Mouse (Mus musculus) forebrain, embryonic 16.5 days (tissue): ENCODE results near the gene Fbln7. TPM values are rescaled to one million over a fixed set of nuclear protein-coding genes. Genes with fewer than 3 reads are reported as not detected.

Experiments used
- ATAC-seq: fragments of 200-750 bp; cut with Nextera tagmentation; 2 replicates; pipeline ENCODE4 v1.8.0; 2017; ENCODE audit warnings: mild to moderate bottlenecking, moderate library complexity
- H3K27ac ChIP-seq: fragments of 300-500 bp; sonication (generic); 2 replicates; pipeline ENCODE4 v1.5.1; 2014; ENCODE audit warnings: low read length, control low read depth
- H3K27me3 ChIP-seq: fragments of 300-500 bp; sonication (generic); replicated peaks from 2 replicates; pipeline ENCODE4 v1.6.1; 2014; ENCODE audit warnings: low read length; ENCODE audit not compliant: control insufficient read depth, insufficient read depth
- H3K36me3 ChIP-seq: fragments of 300-500 bp; sonication (generic); 2 replicates; pipeline ENCODE4 v1.6.1; 2014; ENCODE audit not compliant: control insufficient read depth, insufficient read depth
- H3K4me1 ChIP-seq: fragments of 300-500 bp; sonication (generic); replicated peaks from 2 replicates; pipeline ENCODE4 v1.6.1; 2014; ENCODE audit warnings: low read length; ENCODE audit not compliant: control insufficient read depth, insufficient read depth
- H3K4me2 ChIP-seq: fragments of 300-500 bp; sonication (generic); 2 replicates; pipeline ENCODE4 v1.6.1; 2014; ENCODE audit warnings: mild to moderate bottlenecking, low read length, control low read depth
- H3K4me3 ChIP-seq: fragments of 300-500 bp; sonication (generic); replicated peaks from 2 replicates; pipeline ENCODE4 v1.5.1; 2014; ENCODE audit warnings: mild to moderate bottlenecking, low read length, control low read depth
- H3K9ac ChIP-seq: fragments of 300-500 bp; sonication (generic); replicated peaks from 2 replicates; pipeline ENCODE4 v1.6.1; 2014; ENCODE audit warnings: low read depth, low read length, control low read depth
- H3K9me3 ChIP-seq: fragments of 300-500 bp; sonication (generic); 2 replicates; pipeline ENCODE4 v1.6.1; 2016; ENCODE audit warnings: low read length; ENCODE audit not compliant: control insufficient read depth
- WGBS: fragments of 180-500 bp; shearing (Covaris S2); extraction: QIAGEN DNeasy Blood & Tissue Kit; methylation state at CpG from one replicate; pipeline ENCODE4 v1.1.7; 2014; 5-methylcytosine and 5-hydroxymethylcytosine counted together
- polyA plus RNA-seq: library from polyadenylated mRNA; unstranded; fragments of >200 nt; fragmentation: Nextera tagmentation; extraction: Ambion mirVana; gene quantifications from 2 replicates; pipeline ENCODE4 v1.2.1, GENCODE M21; 2015

Gene Fbln7
- polyA plus RNA-seq, 1 experiment from 2014 or later = 2.4 TPM

DNA sequence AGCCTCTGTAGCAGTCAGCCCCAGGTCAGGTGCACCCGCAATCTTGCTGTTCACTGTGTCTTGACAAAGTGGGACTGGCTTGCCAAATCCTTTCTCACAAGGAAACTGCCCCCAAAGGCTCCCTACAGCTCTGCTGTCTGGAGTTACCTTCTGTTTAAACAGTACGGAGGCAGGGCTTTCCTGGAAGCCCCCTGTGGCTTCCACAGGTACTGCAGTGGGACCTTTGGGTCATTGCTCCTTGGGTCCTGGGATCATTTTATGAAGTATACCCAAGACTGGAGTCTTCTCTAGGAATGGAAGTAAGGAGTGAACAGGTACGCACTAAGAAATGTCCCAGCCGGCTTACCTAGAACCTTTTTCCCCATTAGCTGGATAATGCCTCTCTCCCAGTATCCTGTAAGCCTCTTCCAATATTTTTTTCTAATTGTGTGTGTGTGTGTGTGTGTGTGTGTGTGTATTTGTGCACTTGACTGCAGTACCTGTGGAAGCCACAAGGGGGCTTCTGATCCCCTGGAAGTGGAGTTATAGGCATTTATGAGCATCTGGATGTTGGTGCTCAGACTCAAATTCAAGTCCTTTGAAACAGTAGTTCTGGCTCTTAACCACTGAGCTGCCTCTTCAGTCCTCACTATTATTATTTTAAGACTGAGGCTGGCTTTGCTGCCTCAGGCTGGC lies 28.0 kb downstream of the Fbln7 start:
- Histone ChIP-seq H3K4me3 (no peak overlapping the region), H3K9me3 (no peaks in the 10 kb centered on the region), H3K4me1 (peaks cover 5% of the 10 kb centered on the region; the same call in 1 of the 2 replicates), H3K9ac (no peak overlapping the region), H3K36me3 (no peaks in the 10 kb centered on the region), H3K27me3 (no peaks in the 10 kb centered on the region), H3K4me2 (no peak overlapping the region), H3K27ac (no peak overlapping the region)
- WGBS = 83% methylated on average over 4 of the region's 4 CpGs
- ATAC-seq = no peak

DNA sequence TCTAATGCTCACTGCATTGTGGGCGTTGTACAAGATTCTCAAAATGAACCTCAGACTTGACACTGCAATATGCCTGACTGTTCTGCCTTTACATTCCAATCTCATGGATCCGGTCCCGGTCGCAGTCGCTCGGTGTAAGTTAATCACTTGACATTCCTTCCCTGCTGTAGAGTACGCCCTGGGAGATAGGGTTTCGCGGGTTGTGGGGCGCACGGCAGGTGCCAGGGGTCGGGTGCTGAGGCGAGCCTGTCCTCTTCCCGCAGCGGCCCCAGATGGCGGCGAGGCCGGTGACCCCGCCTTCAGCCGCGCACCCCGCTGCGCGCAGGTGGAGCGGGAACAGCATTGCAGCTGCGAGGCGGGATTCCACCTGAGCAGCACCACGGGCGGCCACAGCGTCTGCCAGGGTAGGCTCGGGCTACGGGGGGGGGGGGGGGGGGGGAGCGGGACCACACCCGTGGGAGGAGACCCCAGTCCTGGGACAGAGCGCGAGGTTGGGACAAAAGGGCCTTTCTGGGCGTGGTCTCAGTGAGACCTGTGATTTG lies 29.5 kb downstream of the Fbln7 start:
- no peak overlapping the region for H3K27ac ChIP-seq
- H3K9ac ChIP-seq = peak overlapping the region; percentile 60
- H3K4me2 ChIP-seq = peak overlapping the region; percentile 82
- peak overlapping the region; percentile 46 for H3K4me3 ChIP-seq
- no peaks in the 10 kb centered on the region for H3K27me3 ChIP-seq
- no peaks in the 10 kb centered on the region for H3K9me3 ChIP-seq
- peak; percentile 54; the same call in 1 of the 2 replicates for ATAC-seq
- peaks cover 5% of the 10 kb centered on the region; the same call in 1 of the 2 replicates for H3K4me1 ChIP-seq
- WGBS = 4% methylated on average over 33 of the region's 37 CpGs
- H3K36me3 ChIP-seq = no peaks in the 10 kb centered on the region

DNA sequence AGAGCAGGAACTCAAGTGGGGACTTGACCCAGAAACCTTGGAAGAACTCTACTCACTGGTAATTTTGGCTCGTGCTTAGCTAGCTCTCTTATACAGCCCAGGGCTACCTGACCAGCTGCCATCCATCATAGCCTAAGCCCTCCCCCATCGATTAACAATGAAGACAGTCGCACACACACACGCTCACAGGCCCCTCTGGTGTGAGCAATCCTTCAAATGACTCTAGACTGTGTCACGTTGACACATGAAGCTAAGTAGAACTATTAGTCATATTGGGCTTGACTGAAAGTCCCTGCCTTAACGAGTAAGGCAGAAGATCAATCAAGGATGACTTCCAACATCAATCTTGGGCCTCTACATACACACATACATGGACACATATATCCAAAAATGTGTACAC lies 40.1 kb downstream of the Fbln7 start:
- no peaks in the 10 kb centered on the region for H3K27me3 ChIP-seq
- H3K9ac ChIP-seq = no peak overlapping the region
- no peak overlapping the region for H3K27ac ChIP-seq
- no peaks in the 10 kb centered on the region for H3K4me1 ChIP-seq
- no peak overlapping the region for H3K4me3 ChIP-seq
- H3K9me3 ChIP-seq = peaks cover 3% of the 10 kb centered on the region; the same call in 1 of the 2 replicates
- no peaks in the 10 kb centered on the region for H3K36me3 ChIP-seq
- ATAC-seq = no peak
- no peak overlapping the region for H3K4me2 ChIP-seq
- WGBS = 89% methylated on average over 6 of the region's 6 CpGs

- H3K4me2 ChIP-seq = no peak overlapping the region
- H3K36me3 ChIP-seq = no peaks in the 10 kb centered on the region
- no peaks in the 10 kb centered on the region for H3K4me1 ChIP-seq
- peaks cover 3% of the 10 kb centered on the region; the same call in 1 of the 2 replicates for H3K9me3 ChIP-seq
- WGBS = 91% methylated on average over 3 of the region's 3 CpGs
- no peak for ATAC-seq
- no peak overlapping the region for H3K27ac ChIP-seq
- H3K4me3 ChIP-seq = no peak overlapping the region
- no peaks in the 10 kb centered on the region for H3K27me3 ChIP-seq
- H3K9ac ChIP-seq = no peak overlapping the region
Observed at GRCm38 (mm10) chr2:128903661-128904060, 40.9 kb downstream of the Fbln7 start.

- no peaks in the 10 kb centered on the region for H3K27me3 ChIP-seq
- H3K4me1 ChIP-seq = no peaks in the 10 kb centered on the region
- no peak overlapping the region for H3K4me3 ChIP-seq
- H3K36me3 ChIP-seq = no peaks in the 10 kb centered on the region
- no peak overlapping the region for H3K9ac ChIP-seq
- H3K4me2 ChIP-seq = no peak overlapping the region
- WGBS = 82% methylated on average over 4 of the region's 4 CpGs
- H3K27ac ChIP-seq = no peak overlapping the region
- no peaks in the 10 kb centered on the region for H3K9me3 ChIP-seq
- ATAC-seq = no peak
Observed at GRCm38 (mm10) chr2:128914978-128915377, 52.2 kb downstream of the Fbln7 start.

DNA sequence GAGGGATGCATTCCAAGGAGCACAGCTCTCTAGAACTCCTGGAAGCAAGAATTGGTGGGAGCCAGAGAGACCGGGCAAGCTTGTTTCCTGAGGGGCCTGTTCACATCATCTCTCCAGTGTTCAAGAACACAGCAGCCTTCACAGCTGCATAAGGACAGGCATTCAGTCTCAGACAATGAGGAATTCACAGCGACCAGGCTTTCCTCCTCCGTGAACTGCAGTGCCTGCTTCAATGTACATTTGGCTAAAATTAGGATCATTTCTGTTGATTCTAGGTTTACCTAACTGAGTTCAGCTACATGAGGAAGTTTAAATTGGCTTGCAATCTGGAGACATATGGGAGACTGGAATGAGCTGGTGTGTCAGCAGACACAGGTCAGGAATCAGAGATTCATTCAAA lies 53.7 kb downstream of the Fbln7 start:
- H3K36me3 ChIP-seq = no peaks in the 10 kb centered on the region
- WGBS = 61% methylated on average over 3 of the region's 3 CpGs
- H3K9ac ChIP-seq = no peak overlapping the region
- H3K4me2 ChIP-seq = no peak overlapping the region
- H3K27ac ChIP-seq = no peak overlapping the region
- no peak for ATAC-seq
- H3K4me1 ChIP-seq = no peaks in the 10 kb centered on the region
- no peaks in the 10 kb centered on the region for H3K9me3 ChIP-seq
- H3K27me3 ChIP-seq = no peaks in the 10 kb centered on the region
- H3K4me3 ChIP-seq = no peak overlapping the region

DNA sequence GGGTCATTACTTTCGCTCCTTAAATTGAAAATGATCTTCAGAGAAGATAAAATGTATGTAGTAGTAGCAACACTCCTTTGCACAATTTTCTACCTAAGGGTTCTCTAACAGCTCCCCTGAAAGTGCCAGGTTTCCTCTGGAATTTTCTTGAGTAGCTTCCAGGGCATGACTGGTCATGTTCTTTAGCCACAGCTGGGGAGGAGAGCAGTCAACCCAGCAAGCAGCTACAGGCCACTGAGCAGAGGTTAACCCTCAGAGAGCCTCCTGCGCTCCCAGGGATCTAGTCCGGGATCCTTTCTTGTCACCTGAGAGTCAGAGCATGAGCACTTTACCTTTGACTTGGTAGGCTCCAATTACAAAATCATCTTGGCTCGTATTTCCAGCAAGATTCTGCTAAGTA lies 62.0 kb downstream of the Fbln7 start:
- Histone ChIP-seq H3K4me3 (no peak overlapping the region), H3K4me1 (no peaks in the 10 kb centered on the region), H3K9ac (no peak overlapping the region), H3K4me2 (no peak overlapping the region), H3K36me3 (0 out of 2 replicates have a peak, but pooled peaks cover 8% of the 10 kb centered on the region), H3K27me3 (no peaks in the 10 kb centered on the region), H3K9me3 (no peaks in the 10 kb centered on the region), H3K27ac (no peak overlapping the region)
- no peak for ATAC-seq
- WGBS = 96% methylated on average over 4 of the region's 4 CpGs

GRCm38 (mm10) chr2:128928446-128928845 lies 65.7 kb downstream of the Fbln7 start:
- no peak overlapping the region for H3K4me3 ChIP-seq
- ATAC-seq = no peak
- H3K9ac ChIP-seq = no peak overlapping the region
- H3K36me3 ChIP-seq = peaks cover 12% of the 10 kb centered on the region; the same call in 1 of the 2 replicates
- 75% methylated on average over 3 of the region's 3 CpGs for WGBS
- H3K4me1 ChIP-seq = no peaks in the 10 kb centered on the region
- H3K9me3 ChIP-seq = no peaks in the 10 kb centered on the region
- no peak overlapping the region for H3K27ac ChIP-seq
- H3K4me2 ChIP-seq = no peak overlapping the region
- H3K27me3 ChIP-seq = no peaks in the 10 kb centered on the region

DNA sequence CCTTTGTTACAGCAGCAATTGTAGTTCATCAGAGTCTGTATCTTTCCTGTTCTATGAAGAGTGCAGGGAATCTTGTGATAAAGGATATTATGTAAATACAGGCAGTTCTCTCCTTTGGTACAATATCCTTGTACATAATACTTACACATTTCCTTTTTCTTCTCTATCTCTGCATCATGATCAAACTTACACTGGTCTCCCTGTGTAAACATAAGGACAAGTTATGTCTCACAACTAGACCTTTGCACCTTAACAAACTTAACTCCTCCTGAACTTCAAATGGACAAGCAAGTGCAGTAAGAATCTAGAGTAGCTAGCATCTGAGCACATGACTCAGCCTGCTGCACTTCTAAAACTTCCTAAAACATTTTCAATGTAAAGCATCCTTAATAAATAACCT lies 67.9 kb downstream of the Fbln7 start:
- Histone ChIP-seq H3K4me1 (no peaks in the 10 kb centered on the region), H3K9ac (no peak overlapping the region), H3K4me2 (no peak overlapping the region), H3K27me3 (no peaks in the 10 kb centered on the region), H3K36me3 (peaks cover 15% of the 10 kb centered on the region), H3K9me3 (no peaks in the 10 kb centered on the region), H3K4me3 (no peak overlapping the region), H3K27ac (no peak overlapping the region)
- no peak for ATAC-seq
